Mouse (Mus musculus) c-Kit-positive CD71-positive TER-119-positive erythroid progenitor cells, embryonic 14.5 days (primary cell): ENCODE data around the gene Dpy19l3.

Experiments
- DNase-seq: peaks from one replicate; pipeline ENCODE4 v3.0.0-alpha.2; 2013; ENCODE audit warnings: low spot score

The Dpy19l3 gene

GRCm38 (mm10) chr7:35750873-35751272, 3.4 kb downstream of the Dpy19l3 start:
- no peak for DNase-seq

- no peak for DNase-seq
These were observed 6.8 kb downstream of the Dpy19l3 start for GRCm38 (mm10) chr7:35747397-35747964.

GRCm38 (mm10) chr7:35746686-35747396, 7.4 kb downstream of the Dpy19l3 start:
- no peak for DNase-seq

DNA sequence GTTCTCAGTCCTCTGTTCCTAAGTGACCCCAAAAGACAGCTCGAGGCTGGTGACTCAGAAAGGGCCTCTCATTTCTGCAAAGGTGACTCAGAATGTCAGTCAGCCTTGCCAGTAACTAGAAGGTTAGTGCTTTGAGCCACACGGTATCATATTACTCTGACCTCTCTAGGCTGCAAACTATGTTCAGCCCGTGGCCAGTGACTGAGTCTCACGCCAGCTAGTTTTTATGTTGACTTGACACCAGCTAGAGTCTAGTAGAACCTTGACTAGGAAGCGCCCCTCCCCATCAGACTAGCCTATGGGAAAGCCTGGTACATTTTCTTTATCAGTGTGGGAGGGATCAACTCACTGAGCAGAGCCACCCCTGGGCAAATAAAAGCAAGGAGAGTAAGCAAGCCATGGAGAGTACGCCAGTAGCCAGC, 9.0 kb downstream of the Dpy19l3 start:
- DNase-seq = no peak

GRCm38 (mm10) chr7:35744771-35745170, 9.5 kb downstream of the Dpy19l3 start:
- DNase-seq = no peak

GRCm38 (mm10) chr7:35742310-35742709, 11.9 kb downstream of the Dpy19l3 start:
- DNase-seq = no peak

GRCm38 (mm10) chr7:35741858-35742257, 12.4 kb downstream of the Dpy19l3 start:
- DNase-seq = no peak

DNA sequence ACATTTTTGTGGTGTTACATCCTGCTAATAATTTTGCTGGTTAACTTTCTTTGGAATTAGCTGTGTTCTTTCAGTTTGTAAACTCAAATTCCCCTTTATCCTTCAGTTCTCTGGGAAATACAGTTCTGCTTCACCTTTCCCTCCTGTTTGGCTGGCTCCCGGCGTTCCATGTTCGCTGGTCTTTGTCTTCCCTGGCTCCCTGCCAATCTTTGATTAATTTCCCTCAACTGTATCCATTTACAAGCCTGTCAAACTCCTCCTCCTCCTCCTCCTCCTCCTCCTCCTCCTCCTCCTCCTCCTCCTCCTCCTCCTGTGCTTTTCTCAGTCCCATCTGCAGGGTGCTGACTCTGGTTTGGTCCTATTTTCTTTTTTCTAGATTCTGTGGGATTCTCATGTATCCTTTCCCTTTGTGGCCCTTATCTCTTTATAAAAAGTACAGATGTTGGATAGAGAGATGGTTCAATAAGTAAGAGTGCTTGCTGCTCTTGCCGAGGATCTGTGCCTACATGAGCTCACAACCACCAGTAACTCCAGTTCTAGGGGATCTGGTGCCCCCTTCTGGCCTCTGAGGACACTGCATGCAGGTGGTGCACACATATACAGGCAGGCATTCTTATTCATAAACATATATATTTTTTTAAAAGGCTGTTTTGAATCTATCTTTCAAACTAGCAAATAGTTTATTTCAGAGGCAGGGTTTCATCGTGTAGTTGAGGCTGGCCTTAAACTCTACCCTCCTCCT, 13.6 kb downstream of the Dpy19l3 start:
- DNase-seq = peak; percentile 43

DNA sequence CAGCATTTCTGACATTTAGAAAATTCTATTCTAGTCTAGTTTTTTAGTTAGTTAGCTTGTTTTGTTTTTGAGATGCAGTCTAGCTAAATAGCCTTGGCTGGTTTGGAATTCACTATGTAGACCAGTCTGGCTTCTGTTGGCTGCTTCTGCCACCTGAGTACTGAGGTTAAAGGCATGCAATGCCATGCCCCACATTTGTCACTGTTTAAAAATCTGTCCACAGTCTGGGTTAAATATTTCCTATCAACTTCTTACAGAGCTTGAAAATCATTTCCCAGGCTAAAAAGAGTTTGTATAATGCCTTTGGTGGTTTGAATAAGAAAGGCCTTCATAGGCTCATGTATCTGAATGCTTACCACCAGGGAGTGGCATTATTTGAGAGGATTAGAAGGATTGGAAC, 15.4 kb downstream of the Dpy19l3 start:
- no peak for DNase-seq

- no peak for DNase-seq
These were observed 20.8 kb downstream of the Dpy19l3 start for GRCm38 (mm10) chr7:35733313-35734050.

DNA sequence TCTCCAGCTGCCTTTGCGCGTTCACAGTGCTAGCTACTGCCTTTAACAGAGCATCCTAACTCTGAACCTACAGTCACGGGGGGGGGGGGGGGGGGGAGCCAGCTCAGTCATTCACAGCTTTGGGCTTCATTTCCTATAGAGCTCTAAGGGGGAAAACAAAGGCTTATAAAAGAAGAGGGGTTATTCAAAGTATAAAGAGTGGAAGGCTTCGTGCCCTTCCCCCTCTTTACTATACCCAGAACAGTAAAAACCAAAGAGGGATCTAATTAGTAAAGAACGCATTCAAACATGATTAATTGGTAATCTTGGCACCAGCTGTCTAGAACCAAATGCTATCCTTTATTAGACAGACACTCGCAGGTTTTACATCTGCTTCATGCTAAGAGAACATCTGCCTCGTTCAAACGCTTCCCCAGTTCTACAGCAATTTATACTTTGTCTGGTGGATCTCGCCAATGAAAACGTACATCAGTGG, 21.6 kb downstream of the Dpy19l3 start:
- no peak for DNase-seq

DNA sequence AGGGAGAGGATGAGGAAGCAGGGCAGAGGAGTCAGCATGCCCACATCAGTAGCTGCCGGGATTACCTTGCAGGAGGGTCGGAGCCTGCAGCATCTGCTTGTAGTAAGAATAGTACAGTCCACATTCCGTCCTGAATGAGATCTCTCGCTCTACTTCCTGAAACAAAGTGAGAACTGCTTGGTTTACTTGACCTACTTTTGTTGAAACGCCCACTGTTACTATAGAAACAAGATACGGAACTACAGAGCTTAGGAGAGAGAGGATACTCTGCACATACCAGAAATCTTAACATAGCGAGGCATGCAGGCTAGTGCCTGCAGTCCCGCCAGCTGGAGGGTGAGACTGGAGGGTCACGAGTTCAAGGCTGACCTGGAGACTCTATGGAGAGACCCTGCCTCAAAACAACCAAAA, 24.6 kb downstream of the Dpy19l3 start:
- no peak for DNase-seq

- DNase-seq = no peak
These were observed 25.9 kb downstream of the Dpy19l3 start for GRCm38 (mm10) chr7:35728376-35728775.

GRCm38 (mm10) chr7:35723035-35723434, 31.2 kb downstream of the Dpy19l3 start:
- DNase-seq = no peak

- DNase-seq = no peak
These were observed 35.7 kb downstream of the Dpy19l3 start for GRCm38 (mm10) chr7:35718421-35719178.

- DNase-seq = no peak
These were observed 43.9 kb downstream of the Dpy19l3 start for GRCm38 (mm10) chr7:35710366-35710765.

GRCm38 (mm10) chr7:35708101-35708500, 46.2 kb downstream of the Dpy19l3 start:
- no peak for DNase-seq

DNA sequence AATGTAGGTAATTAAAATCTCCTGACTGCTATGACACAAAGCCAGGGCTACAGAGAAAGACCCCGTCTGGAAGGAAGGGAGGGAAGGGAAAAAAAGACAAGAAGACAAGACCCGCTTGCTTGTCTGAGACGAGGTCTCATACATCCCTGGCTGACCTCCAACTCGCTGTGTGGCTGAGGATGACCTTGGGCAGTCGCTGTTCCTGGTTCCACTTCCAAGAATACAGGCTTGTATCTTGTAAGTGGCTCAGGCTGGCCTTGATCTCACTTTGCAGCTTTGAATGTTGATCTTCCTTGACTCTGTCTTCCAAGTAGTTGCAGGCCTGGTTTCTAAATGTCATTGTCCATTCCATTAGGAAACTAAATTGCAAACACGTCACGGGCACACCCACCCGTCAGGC, 55.2 kb downstream of the Dpy19l3 start:
- DNase-seq = no peak

DNA sequence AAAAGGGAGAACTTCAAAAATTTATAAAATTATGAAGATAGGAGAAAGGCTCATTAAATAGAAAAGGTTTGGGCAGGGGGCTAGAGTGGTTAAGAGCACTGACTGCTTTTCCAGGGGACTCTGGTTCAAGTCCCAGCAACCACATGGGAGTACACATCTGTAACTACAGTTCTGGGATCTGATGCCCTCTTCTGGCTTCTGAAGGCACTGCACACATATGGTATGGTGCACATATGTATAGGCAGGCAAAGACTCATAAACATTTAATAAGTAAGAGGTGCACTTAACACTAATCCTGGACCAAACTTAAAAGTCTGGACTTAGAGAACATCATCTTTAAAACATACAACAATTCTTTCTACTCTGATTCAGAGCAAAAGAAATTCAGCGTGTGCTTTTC, 56.2 kb downstream of the Dpy19l3 start:
- DNase-seq = no peak

DNA sequence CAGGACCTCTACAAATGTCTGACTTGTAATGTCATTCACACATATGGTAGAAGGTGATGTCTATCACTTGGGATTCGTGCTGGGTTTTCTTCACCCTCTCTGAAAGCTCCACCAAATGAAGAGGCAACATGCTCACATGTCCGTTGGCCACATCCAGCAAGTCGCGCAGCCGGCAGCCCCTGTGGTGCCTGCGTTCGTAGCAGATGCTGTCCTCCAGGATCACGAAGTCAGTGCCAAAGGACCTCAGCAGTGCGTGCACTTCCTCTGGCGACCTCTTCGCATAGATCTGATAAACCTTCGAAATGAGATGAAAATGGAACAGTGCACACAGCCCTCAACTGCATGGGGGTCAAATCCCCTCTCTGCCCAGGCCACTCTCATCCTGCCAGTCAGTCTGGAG, 61.6 kb downstream of the Dpy19l3 start:
- no peak for DNase-seq

DNA sequence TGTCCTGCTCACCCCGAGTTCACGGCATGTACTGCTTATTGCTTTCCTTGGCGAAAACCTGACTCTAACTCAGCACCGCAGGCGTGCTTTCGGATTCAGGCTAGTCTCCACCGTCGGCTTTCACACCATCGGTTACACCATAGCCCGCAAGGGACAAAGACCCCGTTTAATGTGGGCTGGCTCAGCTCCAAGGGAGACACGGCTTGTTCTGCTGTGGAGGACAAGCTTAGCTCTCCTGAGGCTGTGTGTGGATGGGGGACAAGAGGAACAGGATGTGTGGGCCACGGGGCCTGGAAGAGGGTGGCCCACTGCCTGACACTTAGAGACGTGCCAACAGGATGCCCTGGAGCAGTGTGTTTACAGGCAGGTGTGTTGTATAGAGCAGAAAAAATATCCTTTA, 62.1 kb downstream of the Dpy19l3 start:
- no peak for DNase-seq
